Mouse (Mus musculus) thymus, postnatal 0 days (tissue): Measurements from ENCODE around the gene Chst8. TPM values are rescaled to one million over a fixed set of nuclear protein-coding genes. Genes with fewer than 3 reads are reported as not detected.

ENCODE experiments used
- DNase-seq: peaks from one replicate; pipeline ENCODE4 v3.0.0-alpha.2; 2015; ENCODE audit warnings: low spot score
- polyA plus RNA-seq: library from polyadenylated mRNA; unstranded; fragments of >200 nt; fragmentation: Nextera tagmentation; extraction: Ambion mirVana; gene quantifications from 2 replicates; pipeline ENCODE4 v1.2.1, GENCODE M21; 2015

The Chst8 gene
- polyA plus RNA-seq, 1 experiment from 2014 or later, result 3.6 TPM

- DNase-seq, result peak; percentile 83
These were observed 140.6 kb downstream of the Chst8 start for GRCm38 (mm10) chr7:34671911-34672310.

GRCm38 (mm10) chr7:34670778-34671177, 141.7 kb downstream of the Chst8 start:
- DNase-seq, result no peak

- DNase-seq, result no peak
These were observed 143.2 kb downstream of the Chst8 start for GRCm38 (mm10) chr7:34669336-34669735.

GRCm38 (mm10) chr7:34667874-34668273, 144.6 kb downstream of the Chst8 start:
- DNase-seq, result no peak

- DNase-seq, result no peak
These were observed 149.4 kb downstream of the Chst8 start for GRCm38 (mm10) chr7:34663145-34663544.

GRCm38 (mm10) chr7:34662227-34662626, 150.3 kb downstream of the Chst8 start:
- DNase-seq, result no peak

- no peak for DNase-seq
These were observed 153.0 kb downstream of the Chst8 start for GRCm38 (mm10) chr7:34659386-34660085.

GRCm38 (mm10) chr7:34656632-34657031, 155.9 kb downstream of the Chst8 start, which contains the start of gene Kctd15:
Kctd15 (minus strand) TSS chr7:34656732.
- no peak for DNase-seq

- DNase-seq, result peak; percentile 41
These were observed 157.2 kb downstream of the Chst8 start for GRCm38 (mm10) chr7:34655086-34655839.

GRCm38 (mm10) chr7:34654441-34655085, 157.9 kb downstream of the Chst8 start:
- no peak for DNase-seq

GRCm38 (mm10) chr7:34653731-34654440, 158.6 kb downstream of the Chst8 start:
- DNase-seq, result no peak

- no peak for DNase-seq
These were observed 159.6 kb downstream of the Chst8 start for GRCm38 (mm10) chr7:34652751-34653502.

- no peak for DNase-seq
These were observed 161.1 kb downstream of the Chst8 start for GRCm38 (mm10) chr7:34651381-34651780.

- DNase-seq, result no peak
These were observed 165.5 kb downstream of the Chst8 start for GRCm38 (mm10) chr7:34647052-34647451.

- no peak for DNase-seq
These were observed 166.2 kb downstream of the Chst8 start for GRCm38 (mm10) chr7:34646144-34646795.

- DNase-seq, result no peak
These were observed 166.9 kb downstream of the Chst8 start for GRCm38 (mm10) chr7:34645623-34646022.

- no peak for DNase-seq
These were observed 167.9 kb downstream of the Chst8 start for GRCm38 (mm10) chr7:34644591-34644990.

- no peak for DNase-seq
These were observed 169.2 kb downstream of the Chst8 start for GRCm38 (mm10) chr7:34643329-34643728.

GRCm38 (mm10) chr7:34641968-34642367, 170.5 kb downstream of the Chst8 start:
- no peak for DNase-seq

- DNase-seq, result no peak
These were observed 172.7 kb downstream of the Chst8 start for GRCm38 (mm10) chr7:34639798-34640197.
